Mouse (Mus musculus) brain, embryonic 14.5 days (tissue): ENCODE results near the gene Brms1.

Source experiments
- CTCF ChIP-seq: fragments of 200-500 bp; IDR thresholded peaks from 2 replicates; pipeline ENCODE4 v1.5.1; 2012; ENCODE audit warnings: inconsistent platforms, mild to moderate bottlenecking, moderate library complexity, borderline replicate concordance; ENCODE audit not compliant: insufficient read depth, insufficient read length; ENCODE audit errors: extremely low read depth
- POLR2A ChIP-seq: fragments of 200-500 bp; IDR thresholded peaks from 2 replicates; pipeline ENCODE4 v1.6.1; 2012; ENCODE audit warnings: mild to moderate bottlenecking, inconsistent platforms, borderline replicate concordance; ENCODE audit not compliant: poor library complexity, insufficient read depth, insufficient read length, severe bottlenecking; ENCODE audit errors: extremely low read depth

DNA sequence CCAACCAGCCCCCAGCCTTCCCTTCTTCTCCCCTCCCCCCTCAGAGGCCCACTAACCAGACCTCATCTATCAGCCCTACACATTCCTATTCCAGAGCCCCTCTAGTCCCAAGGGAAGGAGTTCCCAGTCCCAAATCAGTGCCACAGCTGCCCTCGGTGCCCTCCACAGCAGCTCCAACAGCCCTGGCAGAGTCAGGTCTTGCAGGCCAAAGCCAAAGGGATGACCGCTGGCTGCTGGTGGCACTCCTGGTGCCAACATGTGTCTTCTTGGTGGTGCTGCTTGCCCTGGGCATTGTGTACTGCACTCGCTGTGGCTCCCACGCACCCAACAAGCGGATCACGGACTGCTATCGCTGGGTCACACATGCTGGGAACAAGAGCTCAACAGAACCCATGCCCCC, 28.8 kb downstream of the Brms1 start:
- TF ChIP-seq POLR2A (no peak), CTCF (no peak)
